In genomic region chr3:65973501-65974231, GRCm38 (mm10) we compare ENCODE assay signal across 8 mouse cellular contexts. TPM values are rescaled to one million over a fixed set of nuclear protein-coding genes. Genes with fewer than 3 reads are reported as not detected.
A peak's percentile ranks its signal among the peaks of the same experiment; 100 is the strongest.
DNase-seq lines count a peak whose midpoint lies in the region; ATAC-seq and TF ChIP-seq lines count a peak whose summit lies in the region.

No protein-coding gene starts in this region.

- 17% methylated on average over 8 of the region's 8 CpGs for WGBS in lung, embryonic 15.5 days
- 33% methylated on average over 8 of the region's 8 CpGs for WGBS in limb, embryonic 14.5 days

- no peak for TF ChIP-seq CTCF in embryonic fibroblast, embryonic 13.5 days (IDR thresholded peaks at IDR 0.05; ENCODE audit: borderline replicate concordance, insufficient read depth, low read length)

- TF ChIP-seq POLR2A in embryonic fibroblast, embryonic 13.5 days (IDR thresholded peaks at IDR 0.05; ENCODE audit: low read depth, low read length): no peak
- no peak for TF ChIP-seq POLR2A in limb, embryonic 14.5 days (IDR thresholded peaks at IDR 0.05; ENCODE audit: borderline replicate concordance, extremely low read depth, insufficient read depth, insufficient read length)

- H3K36me3 ChIP-seq in lung, embryonic 15.5 days: no peaks in the 10 kb centered on the region
- H3K36me3 ChIP-seq in limb, embryonic 14.5 days (ENCODE audit: control insufficient read depth, insufficient read depth, low read length): no peaks in the 10 kb centered on the region

- H3K27me3 ChIP-seq in lung, embryonic 15.5 days: no peaks in the 10 kb centered on the region
- no peaks in the 10 kb centered on the region for H3K27me3 ChIP-seq in limb, embryonic 14.5 days (ENCODE audit: control insufficient read depth, insufficient read depth, low read length)

- no peaks in the 10 kb centered on the region for H3K9me3 ChIP-seq in lung, embryonic 15.5 days
- H3K9me3 ChIP-seq in limb, embryonic 14.5 days (ENCODE audit: control insufficient read depth, low read length): no peaks in the 10 kb centered on the region

- peak overlapping the region; percentile 64 for H3K4me3 ChIP-seq in lung, embryonic 15.5 days
- peak overlapping the region; percentile 71 for H3K4me3 ChIP-seq in embryonic fibroblast, embryonic 13.5 days (ENCODE audit: insufficient read depth, low read length)
- H3K4me3 ChIP-seq in limb, embryonic 14.5 days (replicated peaks; ENCODE audit: low read length): peak overlapping the region; percentile 63

- no peak for DNase-seq in lung, postnatal 4 days
- no peak for DNase-seq in limb, embryonic 14.5 days (ENCODE audit: low spot score)
- peak; percentile 13 for DNase-seq in skeletal muscle tissue, adult 2 months (ENCODE audit: low read depth, low spot score)
- DNase-seq in T-cell, adult 2 months (ENCODE audit: low spot score): no peak
- DNase-seq in yolk sac, embryonic 10.5 days (ENCODE audit: low spot score): no peak
- DNase-seq in gastrocnemius, adult 8-10 months (ENCODE audit: low spot score in 2 of 2): no peak

- peak overlapping the region; percentile 81 for H3K9ac ChIP-seq in lung, embryonic 15.5 days
- H3K9ac ChIP-seq in limb, embryonic 14.5 days (ENCODE audit: low read depth, low read length, severe bottlenecking): peak overlapping the region; percentile 70

- ATAC-seq in lung, embryonic 15.5 days (ENCODE audit: borderline replicate concordance, extremely low read depth, low FRiP score, low TSS enrichment): peak; percentile 9; the same call in 1 of the 2 replicates
- ATAC-seq in limb, embryonic 14.5 days (ENCODE audit: low FRiP score, low read depth): no peak

- H3K4me2 ChIP-seq in lung, embryonic 15.5 days: peak overlapping the region; percentile 70
- H3K4me2 ChIP-seq in limb, embryonic 14.5 days (replicated peaks; ENCODE audit: low read depth, low read length, severe bottlenecking): peak overlapping the region; percentile 68

- peaks cover 25% of the 10 kb centered on the region for H3K4me1 ChIP-seq in lung, embryonic 15.5 days
- H3K4me1 ChIP-seq in embryonic fibroblast, embryonic 13.5 days (ENCODE audit: control insufficient read depth, insufficient read depth, low read length): no peaks in the 10 kb centered on the region
- peaks cover 10% of the 10 kb centered on the region; the same call in 1 of the 2 replicates for H3K4me1 ChIP-seq in limb, embryonic 14.5 days (ENCODE audit: control insufficient read depth, insufficient read depth, low read length)

- H3K27ac ChIP-seq in lung, embryonic 15.5 days: peak overlapping the region; percentile 100
- H3K27ac ChIP-seq in embryonic fibroblast, embryonic 13.5 days (ENCODE audit: insufficient read depth, low read length): peak overlapping the region; percentile 99
- peak overlapping the region; percentile 96 for H3K27ac ChIP-seq in limb, embryonic 14.5 days (replicated peaks; ENCODE audit: low read depth, low read length)

RNA-seq across cellular contexts. Expression of gene Ccnl1, which starts 15.6 kb away (rescaled TPM):
- 106 and 116 TPM in 2 replicates for polyA plus RNA-seq in lung, embryonic 15.5 days (2015; fragmentation: Nextera tagmentation; extraction: Ambion mirVana)
- 94.5 and 115 TPM in 2 replicates for polyA plus RNA-seq in embryonic fibroblast, embryonic 13.5 days (2011; ENCODE audit: insufficient read length, low read depth, missing spikeins)
- polyA plus RNA-seq in limb, embryonic 14.5 days (2012; rRNA removed): 122 and 137 TPM in 2 replicates
- 127 and 135 TPM in 2 replicates for polyA plus RNA-seq in limb, embryonic 14.5 days (2014; fragmentation: Nextera tagmentation; extraction: Ambion mirVana)
- 10 to 100 TPM in 2 of 4 experiments, 1 to 10 TPM in 2; 8.6 to 17.0 (median 11.7) TPM for total RNA-seq in gastrocnemius, adult 8-10 months (2022)
